Mouse (Mus musculus): ENCODE measurements around the gene Cnih3.

DNA sequence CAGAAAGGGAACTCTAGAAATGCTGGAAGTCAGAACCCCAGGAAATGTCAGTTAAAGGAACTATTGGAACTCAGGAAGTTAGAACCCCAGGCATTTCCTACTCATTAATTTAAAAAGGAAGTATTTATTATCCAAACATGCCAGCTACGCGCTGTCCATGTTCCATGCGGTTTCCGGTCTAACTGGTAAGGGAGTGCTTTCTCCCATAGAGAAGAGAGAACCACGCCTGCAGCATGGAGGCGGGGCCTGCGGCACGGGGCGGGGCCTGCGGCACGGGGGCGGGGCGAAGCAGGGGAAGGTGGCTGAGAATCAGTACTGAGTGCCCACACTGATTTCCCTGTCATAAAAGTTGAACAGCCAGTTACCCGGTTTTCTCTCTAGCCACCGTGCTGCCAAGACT is 6.9 kb upstream of the Cnih3 start:
- TF ChIP-seq POLR2A (IDR thresholded peaks at IDR 0.05; ENCODE audit: insufficient read depth, low read depth, low read length): no peak
- no peak for TF ChIP-seq CTCF (IDR thresholded peaks at IDR 0.05)

Measured in heart, adult 2 months (tissue).